Mouse (Mus musculus): ENCODE data around the gene Car12.

DNA sequence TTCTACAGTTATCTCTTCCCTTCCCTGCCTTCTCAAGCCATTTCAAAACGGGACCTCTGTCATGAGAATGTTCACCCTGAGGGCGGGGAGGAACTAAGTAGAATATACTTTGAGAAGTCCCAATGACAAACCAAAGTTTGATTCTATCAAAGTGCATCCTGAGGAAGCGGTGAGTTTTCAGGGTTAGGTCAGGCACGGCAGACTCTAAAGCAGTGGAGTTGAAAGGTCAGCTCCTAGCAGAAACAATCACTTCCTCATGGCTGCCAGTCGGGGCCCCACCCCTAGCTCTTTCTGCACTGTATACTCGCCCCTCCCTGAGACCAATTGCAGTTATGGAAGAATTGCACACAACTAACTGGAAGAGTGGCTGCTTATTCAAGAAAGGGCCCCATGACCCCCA is 33.4 kb upstream of the Car12 start:
- TF ChIP-seq ZNF384 (IDR thresholded peaks at IDR 0.05; ENCODE audit: low read depth, low read length) (no peak), MAFK (IDR thresholded peaks at IDR 0.05; ENCODE audit: insufficient read depth, low read depth, low read length) (no peak), ZC3H11A (IDR thresholded peaks at IDR 0.05; ENCODE audit: borderline replicate concordance, low read depth, low read length) (no peak)

Data from ES-E14 (cell line).